Mouse (Mus musculus): ENCODE measurements at regions not wholly inside any gene's neighbourhood (a gene's known extent, or its start where the extent isn't known, plus 50 kb on each side); places are given as distances from the start of the nearest gene placed in this dataset.

DNA sequence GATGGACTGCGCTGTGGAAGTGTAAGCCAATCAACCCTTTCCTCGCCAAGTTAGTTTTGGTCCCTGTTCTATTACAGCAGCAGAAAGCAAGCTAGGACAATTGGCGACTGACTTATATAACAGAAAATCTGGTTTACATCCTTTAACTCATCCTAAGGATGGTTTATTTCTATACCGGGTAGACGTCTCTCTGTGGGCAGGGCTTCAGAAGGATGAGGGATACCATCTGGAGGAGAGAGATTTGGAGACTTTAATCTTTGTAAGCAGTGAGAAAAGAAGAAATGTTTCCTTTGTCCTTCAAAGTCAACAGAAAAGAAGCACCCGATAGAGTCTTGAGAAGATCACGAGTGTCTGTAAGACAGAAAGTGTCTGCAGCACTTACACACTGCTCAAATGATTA is 186.4 kb downstream of the Cdca7 start:
- no peak for TF ChIP-seq CTCF (IDR thresholded peaks at IDR 0.05; ENCODE audit: control insufficient read depth, insufficient read depth, insufficient replicate concordance, low read depth, low read length)
- TF ChIP-seq POLR2A (IDR thresholded peaks at IDR 0.05; ENCODE audit: control insufficient read depth, low read depth, low read length) = no peak

All from testis, adult 2 months (tissue).